Mouse (Mus musculus): ENCODE results near the gene Atg5.

Gene Atg5

GRCm38 (mm10) chr10:44268145-44268860 is at the start of gene Atg5:
Atg5 (plus strand) TSS chr10:44268358.
- peak; percentile 99 for DNase-seq (ENCODE audit: low read depth, low spot score)

- DNase-seq (ENCODE audit: low read depth, low spot score) = peak; percentile 14
These were observed 49.1 kb upstream of the Atg5 start for GRCm38 (mm10) chr10:44219073-44219472.

GRCm38 (mm10) chr10:44224345-44224744 is 43.8 kb upstream of the Atg5 start:
- no peak for DNase-seq (ENCODE audit: low read depth, low spot score)

GRCm38 (mm10) chr10:44233351-44233750 is 34.8 kb upstream of the Atg5 start:
- peak; percentile 66 for DNase-seq (ENCODE audit: low read depth, low spot score)

GRCm38 (mm10) chr10:44235298-44235697 is 32.9 kb upstream of the Atg5 start:
- DNase-seq (ENCODE audit: low read depth, low spot score) = peak; percentile 27

GRCm38 (mm10) chr10:44256624-44257023 is 11.5 kb upstream of the Atg5 start:
- peak; percentile 57 for DNase-seq (ENCODE audit: low read depth, low spot score)

- DNase-seq (ENCODE audit: low read depth, low spot score) = peak; percentile 79
These were observed 2.3 kb upstream of the Atg5 start for GRCm38 (mm10) chr10:44265835-44266234.

- DNase-seq (ENCODE audit: low read depth, low spot score) = peak; percentile 50
These were observed 1.6 kb upstream of the Atg5 start for GRCm38 (mm10) chr10:44266561-44266960.

- no peak for DNase-seq (ENCODE audit: low read depth, low spot score)
These were observed 574 bp upstream of the Atg5 start for GRCm38 (mm10) chr10:44267426-44268142.

GRCm38 (mm10) chr10:44269211-44269610 is 1.1 kb downstream of the Atg5 start:
- DNase-seq (ENCODE audit: low read depth, low spot score) = no peak

- DNase-seq (ENCODE audit: low read depth, low spot score) = no peak
These were observed 14.2 kb downstream of the Atg5 start for GRCm38 (mm10) chr10:44282323-44282722.

- DNase-seq (ENCODE audit: low read depth, low spot score) = no peak
These were observed 16.9 kb downstream of the Atg5 start for GRCm38 (mm10) chr10:44285106-44285505.

GRCm38 (mm10) chr10:44285935-44286334 is 17.8 kb downstream of the Atg5 start:
- no peak for DNase-seq (ENCODE audit: low read depth, low spot score)

- DNase-seq (ENCODE audit: low read depth, low spot score) = no peak
These were observed 22.7 kb downstream of the Atg5 start for GRCm38 (mm10) chr10:44290876-44291275.

GRCm38 (mm10) chr10:44292205-44292604 is 24.0 kb downstream of the Atg5 start:
- DNase-seq (ENCODE audit: low read depth, low spot score) = peak; percentile 33

GRCm38 (mm10) chr10:44299165-44299564 is 31.0 kb downstream of the Atg5 start:
- DNase-seq (ENCODE audit: low read depth, low spot score) = no peak

- DNase-seq (ENCODE audit: low read depth, low spot score) = no peak
These were observed 31.9 kb downstream of the Atg5 start for GRCm38 (mm10) chr10:44300078-44300477.

GRCm38 (mm10) chr10:44303648-44304329 is 35.6 kb downstream of the Atg5 start:
- no peak for DNase-seq (ENCODE audit: low read depth, low spot score)

GRCm38 (mm10) chr10:44304330-44304717 is 36.2 kb downstream of the Atg5 start:
- no peak for DNase-seq (ENCODE audit: low read depth, low spot score)

GRCm38 (mm10) chr10:44304845-44305244 is 36.7 kb downstream of the Atg5 start:
- DNase-seq (ENCODE audit: low read depth, low spot score) = no peak

GRCm38 (mm10) chr10:44306308-44306707 is 38.1 kb downstream of the Atg5 start:
- peak; percentile 11 for DNase-seq (ENCODE audit: low read depth, low spot score)

- DNase-seq (ENCODE audit: low read depth, low spot score) = peak; percentile 50
These were observed 40.1 kb downstream of the Atg5 start for GRCm38 (mm10) chr10:44308280-44308679.

All from ZHBTc4 (cell line).